Mouse (Mus musculus): ENCODE data around the gene Gpam.

- TF ChIP-seq POLR2A (IDR thresholded peaks at IDR 0.05; ENCODE audit: insufficient read depth, low read length) (no peak), CTCF (IDR thresholded peaks at IDR 0.05; ENCODE audit: low read depth, low read length) (no peak), EP300 (IDR thresholded peaks at IDR 0.05; ENCODE audit: insufficient read depth, low read depth, low read length) (no peak)
These were observed 21.1 kb upstream of the Gpam start for GRCm38 (mm10) chr19:55148109-55148508.
